Mouse (Mus musculus) CD4-positive helper T cell, adult 2 months (primary cell): ENCODE data around the gene Eng.

Experiments used
- DNase-seq: peaks from one replicate; pipeline ENCODE4 v3.0.0-alpha.2; 2012; ENCODE audit warnings: low read depth, missing footprints, low spot score

The Eng gene

GRCm38 (mm10) chr2:32709521-32710137, 63.2 kb downstream of the Eng start:
- DNase-seq = no peak

- DNase-seq = no peak
Observed at GRCm38 (mm10) chr2:32710425-32710824, 64.0 kb downstream of the Eng start.

- DNase-seq = no peak
Observed at GRCm38 (mm10) chr2:32711301-32712056, 65.1 kb downstream of the Eng start.

- peak; percentile 75 for DNase-seq
Observed at GRCm38 (mm10) chr2:32712108-32712551, 65.7 kb downstream of the Eng start.

- peak; percentile 96 for DNase-seq
Observed at GRCm38 (mm10) chr2:32712586-32712933, 66.2 kb downstream of the Eng start.

- DNase-seq = peak; percentile 97
Observed at GRCm38 (mm10) chr2:32712934-32713817, 66.8 kb downstream of the Eng start, which contains the start of gene Cdk9. Gene Cdk9 (minus strand): TSS chr2:32713076.

- DNase-seq = peak; percentile 66
Observed at GRCm38 (mm10) chr2:32714117-32714986, 68.0 kb downstream of the Eng start.

- DNase-seq = peak; percentile 85
Observed at GRCm38 (mm10) chr2:32714987-32715425, 68.6 kb downstream of the Eng start.

GRCm38 (mm10) chr2:32718761-32719160, 72.4 kb downstream of the Eng start:
- DNase-seq = no peak

GRCm38 (mm10) chr2:32720053-32720452, 73.7 kb downstream of the Eng start:
- DNase-seq = no peak

- peak; percentile 56 for DNase-seq
Observed at GRCm38 (mm10) chr2:32720681-32721229, 74.4 kb downstream of the Eng start, which contains the start of gene Sh2d3c. Gene Sh2d3c (plus strand): TSS chr2:32721055.

- DNase-seq = peak; percentile 77
Observed at GRCm38 (mm10) chr2:32722046-32722445, 75.7 kb downstream of the Eng start.

- peak; percentile 53 for DNase-seq
Observed at GRCm38 (mm10) chr2:32722581-32722980, 76.2 kb downstream of the Eng start.

- DNase-seq = peak; percentile 51
Observed at GRCm38 (mm10) chr2:32724149-32724548, 77.8 kb downstream of the Eng start.

- peak; percentile 87 for DNase-seq
Observed at GRCm38 (mm10) chr2:32724832-32725790, 78.7 kb downstream of the Eng start.

GRCm38 (mm10) chr2:32727435-32727834, 81.0 kb downstream of the Eng start:
- peak; percentile 78 for DNase-seq

- no peak for DNase-seq
Observed at GRCm38 (mm10) chr2:32728463-32728862, 82.1 kb downstream of the Eng start.

- DNase-seq = no peak
Observed at GRCm38 (mm10) chr2:32729547-32729946, 83.2 kb downstream of the Eng start.

GRCm38 (mm10) chr2:32730854-32731253, 84.5 kb downstream of the Eng start:
- DNase-seq = no peak
